Mouse (Mus musculus): ENCODE measurements at regions not wholly inside any gene's neighbourhood (a gene's known extent, or its start where the extent isn't known, plus 50 kb on each side); places are given as distances from the start of the nearest gene placed in this dataset.

DNA sequence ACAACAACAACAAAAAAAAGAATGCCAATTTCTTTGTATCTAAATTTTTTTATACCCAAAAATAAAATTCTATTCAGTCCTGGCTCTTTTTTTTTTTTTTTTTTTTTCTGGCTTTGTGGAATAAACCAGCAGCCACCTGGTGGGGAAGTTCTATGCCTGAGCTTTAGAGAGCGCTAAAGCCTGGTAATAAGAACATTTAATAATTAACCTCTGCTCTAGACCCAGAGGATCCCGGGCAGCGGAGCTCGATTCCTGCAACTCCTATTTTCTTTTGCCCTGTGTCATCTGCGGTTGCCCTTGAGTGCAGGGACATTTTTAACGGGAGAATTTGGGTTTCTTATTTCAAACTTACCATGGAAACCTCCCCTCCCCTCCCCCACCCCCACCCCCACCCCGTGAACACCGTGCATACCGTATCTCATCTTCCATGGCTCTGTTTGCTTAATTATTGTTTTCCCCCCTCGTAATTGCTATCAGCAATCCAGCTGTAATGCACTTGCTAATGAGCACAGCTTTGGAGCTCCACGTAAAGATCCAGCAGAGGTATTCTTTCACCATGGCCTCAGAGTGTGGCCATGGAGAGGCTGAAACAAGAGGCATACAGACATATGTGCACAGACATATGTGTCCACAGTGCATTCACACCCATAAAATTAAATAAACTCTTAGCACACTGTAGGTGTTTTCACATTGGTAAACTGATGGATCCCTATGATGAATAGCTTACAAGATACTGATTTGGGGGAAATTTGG lies 62.8 kb upstream of the Gpr12 start:
- TF ChIP-seq EP300 (optimal IDR thresholded peaks at IDR 0.05) (no peak), CTCF (IDR thresholded peaks at IDR 0.05; ENCODE audit: low read depth) (no peak)
